Comparison of ENCODE assay signal across 9 mouse cellular contexts in genomic region chr7:140062307-140062706, GRCm38 (mm10). TPM values are rescaled to one million over a fixed set of nuclear protein-coding genes. Genes with fewer than 3 reads are reported as not detected.
DNase-seq lines count a peak whose midpoint lies in the region; ATAC-seq and TF ChIP-seq lines count a peak whose summit lies in the region.
"Had no signal": no experiment of that assay in that cellular context is flagged by ENCODE, and none has a peak within 500 bp of the region (broad histone marks: within the 10 kb centered on the region; RNA-seq: fewer than 3 reads in every experiment).

No protein-coding gene starts in this region.

- H3K27ac ChIP-seq in left cerebral cortex, adult 2 months: no peak overlapping the region
- H3K27ac ChIP-seq in forebrain, embryonic 15.5 days (replicated peaks): no peak overlapping the region
- no peak overlapping the region for H3K27ac ChIP-seq in liver, embryonic 14.5 days

- peaks cover 43% of the 10 kb centered on the region for H3K4me1 ChIP-seq in forebrain, embryonic 15.5 days
- H3K4me1 ChIP-seq in liver, embryonic 14.5 days (replicated peaks; ENCODE audit: control insufficient read depth in 2 of 2, insufficient read depth in 2 of 2, low read length in 1 of 2): no peaks in the 10 kb centered on the region

- no peaks in the 10 kb centered on the region for H3K9me3 ChIP-seq in forebrain, embryonic 15.5 days
- H3K9me3 ChIP-seq in liver, embryonic 14.5 days (ENCODE audit: control insufficient read depth, low read length): no peaks in the 10 kb centered on the region

- H3K4me3 ChIP-seq in left cerebral cortex, adult 2 months: no peak overlapping the region
- H3K4me3 ChIP-seq in forebrain, embryonic 15.5 days: no peak overlapping the region
- H3K4me3 ChIP-seq in liver, embryonic 14.5 days (ENCODE audit: insufficient read depth in 1 of 2, low read depth in 2 of 2, low read length in 2 of 2): no peak overlapping the region

- TF ChIP-seq EP300 in liver, embryonic 14.5 days (IDR thresholded peaks at IDR 0.05; ENCODE audit: low read depth): no peak

- H3K36me3 ChIP-seq in forebrain, embryonic 15.5 days: no peaks in the 10 kb centered on the region
- no peaks in the 10 kb centered on the region for H3K36me3 ChIP-seq in liver, embryonic 14.5 days (replicated peaks; ENCODE audit: control insufficient read depth, insufficient read depth, low read depth)

- 7% methylated on average over 11 of the region's 11 CpGs for WGBS in forebrain, embryonic 15.5 days
- WGBS in liver, embryonic 14.5 days (ENCODE audit: insufficient replicate concordance): 14% methylated on average over 11 of the region's 11 CpGs

- intact Hi-C loops in left cerebral cortex, adult 2 months (cut with DNase I): loop anchor here (5.0 to 10.0 kb wide), 2 partner anchors 158 to 445 kb away; no protein-coding TSS in a partner anchor

- no peak overlapping the region; the same call in 1 of the 2 replicates for H3K4me2 ChIP-seq in forebrain, embryonic 15.5 days (replicated peaks)
- H3K4me2 ChIP-seq in liver, embryonic 14.5 days (ENCODE audit: low read depth): no peak overlapping the region

- TF ChIP-seq CTCF in left cerebral cortex, adult 2 months (IDR thresholded peaks at IDR 0.05): peak; percentile 55
- TF ChIP-seq CTCF in liver, embryonic 14.5 days (IDR thresholded peaks at IDR 0.05; ENCODE audit: low read depth): peak; percentile 33; the same call in 1 of the 2 replicates

- no peaks in the 10 kb centered on the region; the same call in 1 of the 2 replicates for H3K27me3 ChIP-seq in forebrain, embryonic 15.5 days
- H3K27me3 ChIP-seq in liver, embryonic 14.5 days (ENCODE audit: control insufficient read depth, insufficient read depth, low read length): peaks cover 56% of the 10 kb centered on the region

- DNase-seq in left cerebral cortex, adult 2 months (ENCODE audit: extremely low spot score in 1 of 2, low spot score in 2 of 2): peak in 1 of 2 experiments; percentile 30
- no peak for DNase-seq in left cerebral cortex, adult 8-10 months (ENCODE audit: low spot score in 2 of 2)
- peak; percentile 49 for DNase-seq in R1 (ENCODE audit: low read depth, low spot score)
- DNase-seq in liver, embryonic 14.5 days (ENCODE audit: low read depth in 3 of 3, low spot score in 3 of 3): no peak
- no peak for DNase-seq in gastrocnemius, postnatal 4 days (ENCODE audit: low spot score in 2 of 2)
- no peak for DNase-seq in ovary, postnatal 10 days (ENCODE audit: low spot score)

- ATAC-seq in forebrain, embryonic 15.5 days (replicated peaks): peak; percentile 20
- no peak for ATAC-seq in liver, embryonic 14.5 days (ENCODE audit: insufficient read depth)
- ATAC-seq in monocyte, adult 5-6 weeks (replicated peaks; ENCODE audit: insufficient number of reproducible peaks, low FRiP score, low TSS enrichment, poor library complexity, severe bottlenecking): no peak

- no peak overlapping the region for H3K9ac ChIP-seq in forebrain, embryonic 15.5 days (replicated peaks)
- no peak overlapping the region for H3K9ac ChIP-seq in liver, embryonic 14.5 days (replicated peaks)

RNA-seq across cellular contexts. Expression of gene Msx3, which starts 13.4 kb away (rescaled TPM):
- total RNA-seq in left cerebral cortex, adult 2 months (2021): not detected
- under 1 TPM in 2 of 4 experiments, not detected in 2; 0.14 to 0.19 TPM for total RNA-seq in left cerebral cortex, adult 8-10 months (2022)
- polyA plus RNA-seq in forebrain, embryonic 15.5 days (2015; fragmentation: Nextera tagmentation; extraction: Ambion mirVana): 0.73 TPM in 2 replicates
- not detected in 2 replicates for polyA plus RNA-seq in liver, embryonic 14.5 days (2012; rRNA removed)
- not detected in 2 replicates for polyA plus RNA-seq in liver, embryonic 14.5 days (2014; fragmentation: Nextera tagmentation; extraction: Ambion mirVana)
- total RNA-seq in monocyte, adult 5-6 weeks (2017): not detected in 3 replicates
- total RNA-seq in gastrocnemius, postnatal 4 days (2021): not detected
- total RNA-seq: heart, postnatal 14 days had no signal

RNA-seq across cellular contexts. Expression of gene Caly, which starts 20.0 kb away (rescaled TPM):
- 100 to 1,000 TPM; 181 to 198 TPM for total RNA-seq in left cerebral cortex, adult 2 months (2021)
- 100 to 1,000 TPM; 184 to 218 (median 213) TPM for total RNA-seq in left cerebral cortex, adult 8-10 months (2022)
- 108 and 117 TPM in 2 replicates for polyA plus RNA-seq in forebrain, embryonic 15.5 days (2015; fragmentation: Nextera tagmentation; extraction: Ambion mirVana)
- 0.19 TPM in 1 of 2 replicates, not detected in the other for polyA plus RNA-seq in liver, embryonic 14.5 days (2012; rRNA removed)
- polyA plus RNA-seq in liver, embryonic 14.5 days (2014; fragmentation: Nextera tagmentation; extraction: Ambion mirVana): not detected in 2 replicates
- 0.68 TPM in 1 of 3 replicates, not detected in the others for total RNA-seq in monocyte, adult 5-6 weeks (2017)
- not detected for total RNA-seq in gastrocnemius, postnatal 4 days (2021)
- total RNA-seq: heart, postnatal 14 days had no signal

RNA-seq across cellular contexts. Expression of gene Tubgcp2, which starts 25.8 kb away (rescaled TPM):
- 10 to 100 TPM; 34.4 to 35.0 TPM for total RNA-seq in left cerebral cortex, adult 2 months (2021)
- total RNA-seq in left cerebral cortex, adult 8-10 months (2022): 10 to 100 TPM; 36.6 to 44.2 (median 42.8) TPM
- 69.0 and 69.2 TPM in 2 replicates for polyA plus RNA-seq in forebrain, embryonic 15.5 days (2015; fragmentation: Nextera tagmentation; extraction: Ambion mirVana)
- 17.4 and 19.3 TPM in 2 replicates for polyA plus RNA-seq in liver, embryonic 14.5 days (2012; rRNA removed)
- 21.6 and 25.3 TPM in 2 replicates for polyA plus RNA-seq in liver, embryonic 14.5 days (2014; fragmentation: Nextera tagmentation; extraction: Ambion mirVana)
- 16.3 to 28.9 TPM (median 26.9 TPM) in 3 replicates for total RNA-seq in monocyte, adult 5-6 weeks (2017)
- 10 to 100 TPM; 34.6 to 38.0 TPM for total RNA-seq in gastrocnemius, postnatal 4 days (2021)

RNA-seq across cellular contexts. Expression of gene Zfp511, which starts 26.1 kb away (rescaled TPM):
- 10 to 100 TPM; 25.8 to 26.0 TPM for total RNA-seq in left cerebral cortex, adult 2 months (2021)
- 10 to 100 TPM; 19.6 to 28.2 (median 23.3) TPM for total RNA-seq in left cerebral cortex, adult 8-10 months (2022)
- 55.8 and 56.6 TPM in 2 replicates for polyA plus RNA-seq in forebrain, embryonic 15.5 days (2015; fragmentation: Nextera tagmentation; extraction: Ambion mirVana)
- polyA plus RNA-seq in liver, embryonic 14.5 days (2012; rRNA removed): 19.8 and 25.6 TPM in 2 replicates
- polyA plus RNA-seq in liver, embryonic 14.5 days (2014; fragmentation: Nextera tagmentation; extraction: Ambion mirVana): 16.9 and 20.0 TPM in 2 replicates
- 27.4 to 31.4 TPM (median 27.6 TPM) in 3 replicates for total RNA-seq in monocyte, adult 5-6 weeks (2017)
- total RNA-seq in gastrocnemius, postnatal 4 days (2021): 10 to 100 TPM; 11.0 to 11.2 TPM

RNA-seq across cellular contexts. Expression of gene Prap1, which starts 30.9 kb away (rescaled TPM):
- not detected for total RNA-seq in left cerebral cortex, adult 2 months (2021)
- not detected for total RNA-seq in left cerebral cortex, adult 8-10 months (2022)
- polyA plus RNA-seq in forebrain, embryonic 15.5 days (2015; fragmentation: Nextera tagmentation; extraction: Ambion mirVana): not detected in 2 replicates
- 0.87 TPM in 1 of 2 replicates, not detected in the other for polyA plus RNA-seq in liver, embryonic 14.5 days (2012; rRNA removed)
- not detected in 2 replicates for polyA plus RNA-seq in liver, embryonic 14.5 days (2014; fragmentation: Nextera tagmentation; extraction: Ambion mirVana)
- total RNA-seq in monocyte, adult 5-6 weeks (2017): not detected in 3 replicates
- not detected for total RNA-seq in gastrocnemius, postnatal 4 days (2021)
- total RNA-seq: heart, postnatal 14 days had no signal

Comparison
In these comparisons a context has a peak if more than half of its experiments do, and no peak if none do; other contexts are left out.
1. RNA of gene Caly, which starts 20.0 kb away (total RNA-seq): 184 to 218 TPM in left cerebral cortex, adult 8-10 months and 181 to 198 TPM in left cerebral cortex, adult 2 months; not detected in gastrocnemius, postnatal 4 days and 0.68 TPM in monocyte, adult 5-6 weeks; every median in the first group is over 100 times any median in the second.